Mouse (Mus musculus) limb, embryonic 11.5 days (tissue): ENCODE measurements around the gene P2rx6. TPM values are rescaled to one million over a fixed set of nuclear protein-coding genes. Genes with fewer than 3 reads are reported as not detected.

ENCODE experiments used
- ATAC-seq: fragments of 200-750 bp; cut with Nextera tagmentation; 2 replicates; pipeline ENCODE4 v1.8.0; 2017; ENCODE audit warnings: low read depth; ENCODE audit not compliant: insufficient number of reproducible peaks, low FRiP score, low TSS enrichment
- DNase-seq: peaks from one replicate; pipeline ENCODE4 v3.0.0-alpha.2; 2015; ENCODE audit warnings: low spot score
- H3K27ac ChIP-seq: fragments of 300-500 bp; sonication (generic); replicated peaks from 2 replicates; pipeline ENCODE4 v1.5.1; 2014; ENCODE audit warnings: low read depth, mild to moderate bottlenecking, low read length
- H3K27me3 ChIP-seq: fragments of 300-500 bp; sonication (generic); 2 replicates; pipeline ENCODE4 v1.6.1; 2014; ENCODE audit warnings: mild to moderate bottlenecking, low read length, mixed read lengths; ENCODE audit not compliant: control insufficient read depth, insufficient read depth
- H3K36me3 ChIP-seq: fragments of 300-500 bp; sonication (generic); 2 replicates; pipeline ENCODE4 v1.6.1; 2014; ENCODE audit warnings: mild to moderate bottlenecking, low read length, moderate library complexity, mixed read lengths; ENCODE audit not compliant: control insufficient read depth, insufficient read depth
- H3K4me1 ChIP-seq: fragments of 300-500 bp; sonication (generic); 2 replicates; pipeline ENCODE4 v1.6.1; 2014; ENCODE audit warnings: low read length, mixed read lengths; ENCODE audit not compliant: control insufficient read depth, insufficient read depth
- H3K4me2 ChIP-seq: fragments of 300-500 bp; sonication (generic); 2 replicates; pipeline ENCODE4 v1.6.1; 2014; ENCODE audit warnings: low read depth, mild to moderate bottlenecking, moderate library complexity; ENCODE audit not compliant: severe bottlenecking
- H3K4me3 ChIP-seq: fragments of 300-500 bp; sonication (generic); 2 replicates; pipeline ENCODE4 v1.5.1; 2014; ENCODE audit warnings: low read depth, low read length
- H3K9ac ChIP-seq: fragments of 300-500 bp; sonication (generic); 2 replicates; pipeline ENCODE4 v1.6.1; 2014; ENCODE audit warnings: mild to moderate bottlenecking, low read length
- H3K9me3 ChIP-seq: fragments of 300-500 bp; sonication (generic); 2 replicates; pipeline ENCODE4 v1.6.1; 2016; ENCODE audit warnings: low read length; ENCODE audit not compliant: control insufficient read depth
- WGBS: fragments of 180-500 bp; shearing (Covaris S2); extraction: QIAGEN DNeasy Blood & Tissue Kit; methylation state at CpG from one replicate; pipeline ENCODE4 v1.1.7; 2014; 5-methylcytosine and 5-hydroxymethylcytosine counted together
- polyA plus RNA-seq: library from polyadenylated mRNA; unstranded; fragments of >200 nt; fragmentation: Nextera tagmentation; extraction: Ambion mirVana; gene quantifications from 2 replicates; pipeline ENCODE4 v1.2.1, GENCODE M21; 2014

The P2rx6 gene
- polyA plus RNA-seq: 0.27 and 0.47 TPM in 2 replicates

DNA sequence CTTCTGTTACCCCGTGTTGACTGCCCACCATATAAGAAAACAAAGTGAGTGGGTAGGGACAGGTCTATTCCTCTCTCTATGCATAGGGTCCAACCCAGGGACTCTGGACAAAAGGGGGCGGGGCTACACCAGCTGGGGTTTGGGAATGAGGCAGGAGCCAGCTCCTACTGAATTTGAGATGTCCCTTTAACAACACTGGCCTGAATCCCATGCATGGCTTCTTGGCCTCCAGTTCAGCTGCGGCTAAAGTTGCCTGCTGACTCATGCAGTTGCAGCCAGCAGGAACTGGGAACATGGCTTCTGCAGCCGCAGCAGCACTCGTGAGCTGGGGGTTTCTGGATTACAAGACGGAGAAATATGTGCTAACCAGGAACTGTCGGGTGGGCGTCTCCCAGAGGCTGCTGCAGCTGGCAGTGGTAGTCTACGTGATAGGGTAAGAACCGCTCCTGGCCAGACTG is at the start of gene P2rx6:
P2rx6 (plus strand) TSS at position 135 of the 458 bp plus-strand sequence.
- peak within 1 kb of the TSS; percentile 21 for H3K4me2 ChIP-seq
- peak within 1 kb of the TSS; percentile 27; the same call in 1 of the 2 replicates for H3K9ac ChIP-seq
- whole genome bisulfite sequencing: 3% methylated on average over 10 of the region's 10 CpGs
- ATAC-seq (peak; percentile 65), DNase-seq (peak; percentile 71)
- H3K36me3 ChIP-seq: no peaks in the 10 kb centered on the region
- peaks cover 14% of the 10 kb centered on the region for H3K4me1 ChIP-seq
- no peaks in the 10 kb centered on the region for H3K9me3 ChIP-seq
- peaks cover 11% of the 10 kb centered on the region; the same call in 1 of the 2 replicates for H3K27me3 ChIP-seq
- peak within 1 kb of the TSS; percentile 12 for H3K4me3 ChIP-seq
- H3K27ac ChIP-seq: no peak within 1 kb of the TSS

GRCm38 (mm10) chr16:17518910-17519309 is 42.8 kb upstream of the P2rx6 start:
- Histone ChIP-seq H3K4me2 (no peak overlapping the region), H3K36me3 (peaks cover 31% of the 10 kb centered on the region), H3K9ac (no peak overlapping the region), H3K27ac (no peak overlapping the region), H3K4me1 (no peaks in the 10 kb centered on the region), H3K27me3 (no peaks in the 10 kb centered on the region), H3K4me3 (no peak overlapping the region), H3K9me3 (no peaks in the 10 kb centered on the region)
- ATAC-seq (no peak), DNase-seq (no peak)
- 85% methylated on average over 2 of the region's 2 CpGs for WGBS

DNA sequence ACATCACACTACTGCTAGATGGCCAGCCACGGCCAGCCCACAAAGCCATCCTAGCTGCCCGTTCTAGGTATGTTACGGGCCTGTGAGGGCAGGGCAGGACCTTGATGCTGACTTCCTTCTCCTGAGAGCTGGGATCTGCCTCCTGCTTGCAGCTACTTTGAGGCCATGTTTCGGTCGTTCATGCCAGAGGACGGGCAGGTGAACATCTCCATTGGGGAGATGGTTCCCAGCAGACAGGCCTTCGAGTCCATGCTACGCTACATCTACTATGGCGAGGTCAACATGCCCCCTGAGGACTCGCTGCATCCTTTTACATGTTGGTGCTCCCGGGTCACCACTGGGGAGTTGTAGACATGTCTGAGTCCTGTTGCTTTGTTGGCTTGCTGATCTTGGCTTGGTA is 37.5 kb upstream of the P2rx6 start:
- Histone ChIP-seq H3K4me2 (no peak overlapping the region), H3K36me3 (peaks cover 57% of the 10 kb centered on the region), H3K27ac (no peak overlapping the region), H3K9ac (no peak overlapping the region), H3K9me3 (no peaks in the 10 kb centered on the region), H3K27me3 (no peaks in the 10 kb centered on the region), H3K4me3 (no peak overlapping the region), H3K4me1 (no peaks in the 10 kb centered on the region)
- WGBS: 95% methylated on average over 11 of the region's 11 CpGs
- DNase-seq: no peak
- ATAC-seq: no peak

DNA sequence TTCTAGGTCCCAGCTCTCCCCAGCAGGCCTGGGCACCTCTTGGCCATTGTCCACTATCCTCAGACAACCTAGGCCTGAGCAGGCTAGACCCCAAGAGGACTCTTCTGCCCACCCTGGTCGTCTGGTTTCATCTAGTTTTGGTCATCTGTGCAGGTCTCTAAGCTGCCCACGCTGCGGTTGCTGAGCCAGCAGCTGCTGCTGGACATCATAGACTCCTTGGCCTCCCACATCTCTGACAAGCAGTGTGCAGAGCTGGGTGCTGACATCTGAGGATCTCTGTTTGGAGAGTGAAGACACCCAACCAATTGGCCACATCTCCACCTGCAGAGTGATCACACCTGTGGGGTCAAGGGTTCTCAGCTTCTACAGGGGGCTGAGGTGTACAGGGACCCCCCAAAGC is 36.2 kb upstream of the P2rx6 start:
- DNase-seq (no peak), ATAC-seq (no peak)
- no peak overlapping the region for H3K27ac ChIP-seq
- H3K4me2 ChIP-seq: no peak overlapping the region
- no peaks in the 10 kb centered on the region for H3K4me1 ChIP-seq
- WGBS: 83% methylated on average over 3 of the region's 3 CpGs
- H3K9me3 ChIP-seq: no peaks in the 10 kb centered on the region
- H3K27me3 ChIP-seq: no peaks in the 10 kb centered on the region
- H3K4me3 ChIP-seq: no peak overlapping the region
- H3K36me3 ChIP-seq: peaks cover 55% of the 10 kb centered on the region
- no peak overlapping the region for H3K9ac ChIP-seq

GRCm38 (mm10) chr16:17526223-17526622 is 35.5 kb upstream of the P2rx6 start:
- H3K27ac ChIP-seq: no peak overlapping the region

DNA sequence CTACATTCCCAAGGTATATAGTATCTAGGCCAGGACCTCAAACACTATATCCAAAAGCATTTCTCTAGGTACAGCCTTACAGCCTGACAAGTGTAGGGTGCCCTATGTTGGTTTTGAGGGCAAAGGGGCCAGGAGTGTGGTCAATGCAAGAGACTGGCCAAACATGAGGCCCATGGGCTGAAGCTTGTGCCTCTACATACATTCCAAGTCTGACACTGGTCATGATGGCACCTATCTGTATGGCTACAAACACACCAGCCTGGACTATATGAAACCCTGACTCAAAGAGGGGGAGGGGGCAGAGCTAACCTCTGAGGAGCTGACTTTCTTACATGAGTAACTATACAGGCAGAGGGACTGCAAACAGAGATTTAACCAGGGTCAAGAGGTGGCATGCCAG is 34.1 kb upstream of the P2rx6 start:
- Histone ChIP-seq H3K36me3 (peaks cover 37% of the 10 kb centered on the region), H3K27ac (no peak overlapping the region), H3K9me3 (no peaks in the 10 kb centered on the region), H3K4me1 (peaks cover 4% of the 10 kb centered on the region; the same call in 1 of the 2 replicates), H3K4me3 (no peak overlapping the region), H3K27me3 (no peaks in the 10 kb centered on the region), H3K4me2 (no peak overlapping the region), H3K9ac (no peak overlapping the region)
- DNase-seq (no peak), ATAC-seq (no peak)

More at GRCm38 (mm10) chr16:17526223-17526622, 35.5 kb upstream of the P2rx6 start:
- ATAC-seq: no peak
- H3K4me3 ChIP-seq: no peak overlapping the region
- no peaks in the 10 kb centered on the region for H3K27me3 ChIP-seq
- no peak for DNase-seq
- H3K36me3 ChIP-seq: peaks cover 49% of the 10 kb centered on the region
- no peaks in the 10 kb centered on the region for H3K4me1 ChIP-seq
- 89% methylated on average over 6 of the region's 6 CpGs for WGBS
- no peaks in the 10 kb centered on the region for H3K9me3 ChIP-seq
- no peak overlapping the region for H3K9ac ChIP-seq
- no peak overlapping the region for H3K4me2 ChIP-seq

GRCm38 (mm10) chr16:17528276-17528675 is 33.4 kb upstream of the P2rx6 start:
- H3K9me3 ChIP-seq: no peaks in the 10 kb centered on the region
- no peak overlapping the region for H3K4me3 ChIP-seq
- no peak overlapping the region for H3K9ac ChIP-seq
- no peak for DNase-seq
- no peak overlapping the region for H3K4me2 ChIP-seq
- H3K27ac ChIP-seq: no peak overlapping the region
- no peak for ATAC-seq
- H3K36me3 ChIP-seq: peaks cover 33% of the 10 kb centered on the region
- no peaks in the 10 kb centered on the region for H3K27me3 ChIP-seq
- H3K4me1 ChIP-seq: peaks cover 4% of the 10 kb centered on the region; the same call in 1 of the 2 replicates
- 91% methylated on average over 13 of the region's 13 CpGs for WGBS

GRCm38 (mm10) chr16:17529981-17530586 is 31.6 kb upstream of the P2rx6 start:
- ATAC-seq: no peak
- H3K27me3 ChIP-seq: no peaks in the 10 kb centered on the region
- H3K36me3 ChIP-seq: peaks cover 22% of the 10 kb centered on the region
- H3K4me3 ChIP-seq: peak overlapping the region; percentile 67
- DNase-seq: no peak
- H3K9ac ChIP-seq: peak overlapping the region; percentile 82
- peaks cover 4% of the 10 kb centered on the region; the same call in 1 of the 2 replicates for H3K4me1 ChIP-seq
- H3K9me3 ChIP-seq: no peaks in the 10 kb centered on the region
- peak overlapping the region; percentile 91 for H3K27ac ChIP-seq
- WGBS: 20% methylated on average over 17 of the region's 17 CpGs
- H3K4me2 ChIP-seq: peak overlapping the region; percentile 92
